Comparison of ENCODE assay signal across 10 mouse cellular contexts in genomic region chr5:103659571-103659970, GRCm38 (mm10). TPM values are rescaled to one million over a fixed set of nuclear protein-coding genes. Genes with fewer than 3 reads are reported as not detected.
DNase-seq lines count a peak whose midpoint lies in the region; ATAC-seq lines count a peak whose summit lies in the region.
"Had no signal": no experiment of that assay in that cellular context is flagged by ENCODE, and none has a peak within 500 bp of the region (broad histone marks: within the 10 kb centered on the region; RNA-seq: fewer than 3 reads in every experiment).

No protein-coding gene starts in this region.

- no peak overlapping the region for H3K27ac ChIP-seq in heart, embryonic 12.5 days (ENCODE audit: poor library complexity, severe bottlenecking)
- H3K27ac ChIP-seq in forebrain, embryonic 10.5 days = no peak overlapping the region
- H3K27ac ChIP-seq: liver, embryonic 15.5 days had no signal

- whole genome bisulfite sequencing in heart, embryonic 12.5 days = 37% methylated on average over 3 of the region's 3 CpGs
- WGBS in forebrain, embryonic 10.5 days = 50% methylated on average over 3 of the region's 3 CpGs

- H3K27me3 ChIP-seq in heart, embryonic 12.5 days (replicated peaks) = peaks cover 15% of the 10 kb centered on the region; the same call in 1 of the 2 replicates
- peaks cover 30% of the 10 kb centered on the region for H3K27me3 ChIP-seq in forebrain, embryonic 10.5 days (ENCODE audit: poor library complexity, severe bottlenecking)

- H3K4me3 ChIP-seq in heart, embryonic 12.5 days = no peak overlapping the region
- H3K4me3 ChIP-seq in forebrain, embryonic 10.5 days = no peak overlapping the region
- H3K4me3 ChIP-seq: erythroblast, embryonic 14.5 days; liver, embryonic 15.5 days had no signal

- H3K9me3 ChIP-seq in heart, embryonic 12.5 days (replicated peaks) = no peaks in the 10 kb centered on the region
- H3K9me3 ChIP-seq in forebrain, embryonic 10.5 days = no peaks in the 10 kb centered on the region
- H3K9me3 ChIP-seq: liver, embryonic 15.5 days had no signal

- ATAC-seq in heart, embryonic 12.5 days (ENCODE audit: insufficient number of reproducible peaks, low FRiP score) = no peak
- ATAC-seq in megakaryocyte progenitor cell, adult 5-6 weeks (replicated peaks; ENCODE audit: poor library complexity) = peak; percentile 59

- no peak overlapping the region for H3K9ac ChIP-seq in heart, embryonic 12.5 days
- H3K9ac ChIP-seq: liver, embryonic 15.5 days had no signal

- DNase-seq in heart, adult 9 months (ENCODE audit: low spot score in 2 of 2) = peak; percentile 23 to 43
- peak; percentile 35 for DNase-seq in ovary, postnatal 14 days (ENCODE audit: low spot score)
- DNase-seq in ovary, postnatal 10 days (ENCODE audit: low spot score) = no peak
- peak; percentile 36 for DNase-seq in brain, embryonic 18.5 days (ENCODE audit: low read depth, low spot score)
- no peak for DNase-seq in right cerebral cortex, postnatal 36 days (ENCODE audit: low spot score in 2 of 2)
- DNase-seq in forebrain, embryonic 10.5 days (ENCODE audit: extremely low spot score, low spot score) = no peak

- no peak overlapping the region for H3K4me2 ChIP-seq in heart, embryonic 12.5 days
- H3K4me2 ChIP-seq: liver, embryonic 15.5 days had no signal

- H3K4me1 ChIP-seq in heart, embryonic 12.5 days (replicated peaks) = 0 out of 2 replicates have a peak, but pooled peaks cover 5% of the 10 kb centered on the region
- peaks cover 6% of the 10 kb centered on the region for H3K4me1 ChIP-seq in forebrain, embryonic 10.5 days

- no peaks in the 10 kb centered on the region for H3K36me3 ChIP-seq in heart, embryonic 12.5 days
- H3K36me3 ChIP-seq in forebrain, embryonic 10.5 days (replicated peaks) = no peaks in the 10 kb centered on the region
- H3K36me3 ChIP-seq: liver, embryonic 15.5 days had no signal

RNA-seq across cellular contexts. Expression of gene 1700016H13Rik, which starts 3.8 kb away (rescaled TPM):
- 0.18 and 0.26 TPM in 2 replicates for polyA plus RNA-seq in heart, embryonic 12.5 days (2016; fragmentation: Nextera tagmentation; extraction: Ambion mirVana)
- 0.12 TPM in 1 of 2 replicates, not detected in the other for total RNA-seq in megakaryocyte progenitor cell, adult 5-6 weeks (2015)
- not detected in 2 replicates for total RNA-seq in megakaryocyte progenitor cell, adult 5-6 weeks (2017)
- polyA plus RNA-seq in forebrain, embryonic 10.5 days (2016; fragmentation: Nextera tagmentation; extraction: Ambion mirVana) = 0.14 and 0.24 TPM in 2 replicates
- polyA plus RNA-seq: erythroblast, embryonic 14.5 days; liver, embryonic 15.5 days had no signal

RNA-seq across cellular contexts. Expression of gene Slc10a6, which starts 30.4 kb away (rescaled TPM):
- polyA plus RNA-seq in heart, embryonic 12.5 days (2016; fragmentation: Nextera tagmentation; extraction: Ambion mirVana) = 0.20 and 0.26 TPM in 2 replicates
- total RNA-seq in megakaryocyte progenitor cell, adult 5-6 weeks (2015) = not detected in 2 replicates
- not detected in 2 replicates for total RNA-seq in megakaryocyte progenitor cell, adult 5-6 weeks (2017)
- not detected in 2 replicates for polyA plus RNA-seq in forebrain, embryonic 10.5 days (2016; fragmentation: Nextera tagmentation; extraction: Ambion mirVana)
- polyA plus RNA-seq: liver, embryonic 15.5 days had no signal

RNA-seq across cellular contexts. Expression of gene Aff1, which starts 32.6 kb away (rescaled TPM):
- 11.4 and 13.4 TPM in 2 replicates for polyA plus RNA-seq in heart, embryonic 12.5 days (2016; fragmentation: Nextera tagmentation; extraction: Ambion mirVana)
- 78.6 and 86.8 TPM in 2 replicates for total RNA-seq in megakaryocyte progenitor cell, adult 5-6 weeks (2015)
- 34.1 and 44.3 TPM in 2 replicates for total RNA-seq in megakaryocyte progenitor cell, adult 5-6 weeks (2017)
- 4.3 and 5.1 TPM in 2 replicates for polyA plus RNA-seq in forebrain, embryonic 10.5 days (2016; fragmentation: Nextera tagmentation; extraction: Ambion mirVana)

Comparison
In these comparisons a context has a peak if more than half of its experiments do, and no peak if none do; other contexts are left out.
1. DNase-seq: peak in heart, adult 9 months (2 of 2), ovary, postnatal 14 days (single experiment) and brain, embryonic 18.5 days (single experiment); none in ovary, postnatal 10 days (single experiment), right cerebral cortex, postnatal 36 days (0 of 2) and forebrain, embryonic 10.5 days (single experiment).